Mouse (Mus musculus) adrenal gland, postnatal 36 days (tissue): Measurements from ENCODE around the gene Dlg4. TPM values are rescaled to one million over a fixed set of nuclear protein-coding genes. Genes with fewer than 3 reads are reported as not detected.
A peak's percentile ranks its signal among the peaks of the same experiment; 100 is the strongest.
"Not testable (repeated sequence)": the region's sequence is repeated elsewhere in the genome, so short reads cannot be mapped to it uniquely, and the experiment has no call there.

Source experiments
- DNase-seq, 2 experiments: peaks; one replicate each; pipeline ENCODE4 v3.0.0; 2021; ENCODE audit warnings: mixed read lengths in 1 of 2
- total RNA-seq, 2 experiments: library from RNA; stranded (reverse); gene quantifications; 2 replicates each; pipeline ENCODE4 v1.2.3; 2021

The Dlg4 gene
- total RNA-seq, 2 experiments from 2014 or later: 27.4 to 40.4 TPM

DNA sequence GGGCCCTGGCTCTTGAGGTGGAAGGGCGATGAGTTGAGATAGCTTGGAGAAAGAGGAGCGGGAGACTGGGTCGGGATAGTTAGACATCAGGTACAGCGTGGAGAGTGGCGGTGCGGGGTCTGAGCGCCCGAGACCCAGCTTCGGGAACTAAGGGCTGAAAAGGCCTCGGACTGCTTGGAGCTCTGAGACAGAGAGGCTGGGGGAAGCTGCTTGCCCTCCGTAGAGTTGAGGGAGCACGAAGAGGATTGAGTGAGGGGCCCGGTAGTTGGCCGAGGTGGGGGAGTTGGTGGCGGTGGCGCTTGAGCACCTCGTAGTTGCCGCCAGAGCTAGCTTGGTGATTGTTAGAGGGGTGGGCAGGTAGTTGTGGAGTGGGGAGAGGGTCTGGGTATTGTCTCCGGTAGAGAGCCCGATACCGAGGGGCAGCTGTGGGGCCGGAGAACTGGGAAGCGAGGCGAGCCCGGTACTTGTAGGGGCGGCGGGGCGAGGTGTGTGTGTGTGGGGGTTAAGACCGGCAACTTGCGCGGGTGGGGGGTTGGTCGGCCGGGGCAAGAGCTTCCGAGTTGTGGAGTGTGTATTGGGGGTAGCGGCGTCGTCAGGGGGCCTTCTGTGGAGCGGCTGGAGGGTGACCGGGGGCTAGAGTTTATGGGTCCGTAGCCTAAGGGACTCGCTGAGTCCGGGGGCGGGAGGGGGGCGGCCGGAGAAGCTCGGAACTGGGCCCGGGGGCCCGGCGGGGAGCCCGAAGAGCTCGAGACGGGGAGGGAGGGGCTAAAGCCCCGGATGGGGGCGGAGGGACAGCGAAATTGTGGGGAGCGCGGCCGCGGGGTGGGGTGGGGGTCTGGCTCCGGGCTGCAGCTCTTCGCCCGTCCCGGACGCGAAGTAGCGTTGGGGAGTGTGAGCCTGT lies 20.3 kb upstream of the Dlg4 start:
- DNase-seq: peak; percentile 74 to 86

DNA sequence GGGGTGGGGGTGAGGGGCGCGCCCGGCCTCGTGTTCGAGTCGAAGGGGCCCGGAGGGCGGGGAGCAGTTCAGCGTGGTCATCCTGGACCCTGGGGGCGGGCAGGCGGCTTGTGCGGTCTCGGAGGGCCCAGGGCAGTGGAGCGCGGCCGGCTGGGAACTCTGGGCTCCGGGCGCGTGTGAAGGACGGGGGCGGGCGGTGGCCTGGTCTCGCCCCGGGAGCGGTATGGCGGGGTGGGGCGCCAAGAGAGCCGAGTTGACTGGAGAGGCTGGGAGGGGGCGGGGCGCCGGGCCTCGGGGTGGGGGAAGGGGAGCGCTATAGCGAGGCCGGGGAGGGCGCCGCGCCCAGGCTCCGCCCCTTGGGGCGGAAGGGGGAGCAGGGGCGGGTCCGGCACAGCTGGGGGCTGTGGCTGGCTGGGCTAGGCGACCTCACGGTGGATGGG lies 19.7 kb upstream of the Dlg4 start:
- peak; percentile 95 to 98 for DNase-seq

DNA sequence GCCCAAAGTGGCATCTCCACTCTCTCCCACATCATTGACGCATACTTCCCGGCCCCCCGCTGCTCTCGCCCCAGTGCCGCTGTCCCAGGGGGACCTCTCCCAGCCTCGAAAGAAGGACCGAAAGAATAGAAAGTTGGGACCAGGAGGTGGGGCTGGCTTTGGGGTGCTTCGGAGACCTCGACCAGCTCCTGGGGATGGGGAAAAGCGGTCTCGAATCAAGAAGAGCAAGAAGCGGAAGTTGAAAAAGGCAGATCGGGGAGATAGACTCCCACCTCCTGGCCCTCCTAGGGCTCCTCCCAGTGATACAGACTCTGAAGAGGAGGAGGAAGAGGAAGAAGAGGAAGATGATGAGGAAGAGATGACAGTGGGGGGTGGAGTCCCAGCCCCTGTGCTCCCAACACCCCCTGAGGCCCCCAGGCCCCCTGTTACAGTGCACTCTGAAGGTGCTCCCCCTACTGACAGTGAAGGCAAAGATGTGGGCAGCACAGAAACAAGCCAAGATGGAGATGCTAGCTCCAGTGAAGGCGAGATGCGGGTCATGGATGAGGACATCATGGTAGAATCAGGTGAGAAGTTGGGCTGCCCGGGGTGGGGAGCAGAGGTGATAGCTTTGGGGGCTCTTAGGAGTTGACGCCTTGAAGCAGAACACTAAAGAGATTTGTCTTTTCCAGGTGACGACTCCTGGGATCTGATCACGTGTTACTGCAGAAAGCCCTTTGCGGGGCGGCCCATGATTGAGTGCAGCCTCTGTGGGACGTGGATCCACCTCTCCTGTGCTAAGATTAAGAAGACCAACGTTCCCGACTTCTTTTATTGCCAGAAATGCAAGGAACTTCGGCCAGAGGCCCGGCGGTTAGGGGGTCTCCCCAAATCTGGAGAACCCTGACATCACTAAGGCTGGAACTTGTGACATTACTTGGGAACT lies 17.9 kb upstream of the Dlg4 start:
- DNase-seq: no peak

DNA sequence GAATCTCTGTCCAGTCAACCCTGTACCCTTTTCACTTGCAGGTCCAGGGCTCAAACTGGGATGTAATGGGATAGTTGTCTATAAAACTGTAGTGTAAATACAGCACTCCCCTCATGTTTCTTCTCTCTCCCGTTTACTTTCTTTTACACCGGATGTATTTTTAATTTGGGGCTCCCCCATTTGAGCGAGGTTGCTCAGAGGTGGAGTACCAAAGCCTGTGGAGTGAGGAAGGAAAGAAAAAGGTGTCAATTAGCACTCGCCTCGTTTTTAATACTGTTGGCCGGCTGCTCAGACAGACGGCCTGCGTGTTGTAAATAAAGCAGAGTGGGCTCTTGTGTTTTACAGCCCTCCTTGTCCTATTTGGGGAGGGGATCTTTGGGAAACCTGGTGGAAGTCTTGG lies 17.1 kb upstream of the Dlg4 start:
- DNase-seq: no peak

DNA sequence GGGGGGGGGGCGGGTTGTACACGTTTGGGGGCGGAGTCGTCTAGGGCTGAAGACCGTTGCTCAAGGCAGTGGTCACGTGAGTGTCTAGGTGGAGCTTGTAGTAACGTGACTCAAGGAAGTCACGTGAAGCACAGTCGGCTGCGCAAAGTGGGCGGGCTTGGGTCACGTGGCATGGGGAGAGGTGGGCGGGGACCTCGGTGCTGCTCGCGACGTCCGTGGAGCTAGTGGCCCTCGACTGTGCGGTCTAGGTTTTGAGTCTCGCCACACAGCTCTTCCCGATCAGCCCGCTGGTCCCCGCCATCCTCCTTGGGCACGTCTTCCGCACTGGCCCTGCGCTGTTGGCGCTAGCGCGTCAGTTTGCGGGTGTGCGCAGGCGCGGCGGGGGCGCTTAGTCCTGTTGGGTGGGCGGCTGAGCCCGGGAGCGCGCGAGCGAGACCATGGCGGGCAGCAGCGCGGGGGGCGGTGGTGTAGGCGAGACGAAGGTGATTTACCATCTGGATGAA lies 16.3 kb upstream of the Dlg4 start, which contains the start of gene Dvl2:
Gene Dvl2, plus strand, starts transcription at position 200 of the 503 bp plus-strand sequence.
- peak; percentile 93 for DNase-seq

DNA sequence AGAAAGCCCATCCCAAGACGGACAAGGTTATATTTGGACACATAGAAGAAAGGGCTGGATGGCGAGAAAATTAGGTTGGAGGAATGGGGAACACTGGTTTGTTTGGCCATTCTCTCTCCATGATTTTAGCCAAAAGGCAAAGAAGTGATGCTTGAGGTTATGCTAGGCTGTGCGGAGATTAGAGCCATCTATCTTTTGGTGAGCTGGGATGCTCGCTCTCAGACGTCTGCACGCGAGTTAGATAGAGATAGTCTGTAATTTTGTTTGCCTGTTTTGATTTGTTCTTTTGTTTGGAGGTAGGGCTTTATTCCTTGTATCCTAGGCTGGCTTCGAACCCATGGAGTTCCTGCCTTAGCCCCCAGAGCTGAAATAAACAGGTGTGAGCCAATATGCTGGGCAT lies 15.6 kb upstream of the Dlg4 start:
- no peak for DNase-seq

DNA sequence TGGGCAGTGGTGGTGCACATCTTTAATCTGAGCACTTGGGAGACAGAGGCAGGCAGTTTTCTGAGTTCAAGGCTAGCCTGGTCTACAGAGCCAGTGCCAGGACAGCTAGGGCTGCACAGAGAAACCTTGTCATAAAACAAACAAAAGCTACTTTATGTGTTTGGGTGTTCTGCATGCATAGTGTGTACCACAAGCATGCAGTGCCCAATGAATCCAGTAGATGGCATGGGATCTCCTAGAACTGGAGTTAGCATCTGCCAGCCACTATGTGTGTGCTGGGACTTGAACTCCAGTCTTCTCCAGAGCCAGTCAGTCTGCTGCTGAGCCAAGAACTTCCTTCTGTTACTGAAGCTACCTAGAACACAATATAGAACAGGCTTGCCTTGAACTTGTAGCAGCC lies 14.9 kb upstream of the Dlg4 start:
- peak in 1 of 2 experiments; percentile 51 for DNase-seq

DNA sequence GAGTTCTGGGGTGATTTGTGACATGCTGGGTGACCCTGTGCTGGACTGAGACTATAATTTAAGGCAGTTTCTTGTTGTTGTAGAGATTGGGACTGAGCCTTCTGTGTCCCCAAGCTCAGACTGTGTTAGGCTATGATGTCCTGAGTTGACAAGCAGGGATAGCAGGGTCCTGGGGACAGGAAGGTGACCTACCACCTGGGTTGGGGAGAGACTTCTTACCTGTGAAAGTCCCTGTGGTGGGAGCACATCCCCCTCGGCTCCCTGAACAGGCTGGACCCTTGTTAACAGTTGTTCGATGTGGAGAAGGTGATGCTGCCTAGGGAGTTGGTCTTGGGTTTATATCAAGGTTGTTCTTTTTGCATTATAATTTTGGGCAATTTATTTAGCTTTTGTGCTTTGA lies 14.3 kb upstream of the Dlg4 start:
- DNase-seq: no peak

DNA sequence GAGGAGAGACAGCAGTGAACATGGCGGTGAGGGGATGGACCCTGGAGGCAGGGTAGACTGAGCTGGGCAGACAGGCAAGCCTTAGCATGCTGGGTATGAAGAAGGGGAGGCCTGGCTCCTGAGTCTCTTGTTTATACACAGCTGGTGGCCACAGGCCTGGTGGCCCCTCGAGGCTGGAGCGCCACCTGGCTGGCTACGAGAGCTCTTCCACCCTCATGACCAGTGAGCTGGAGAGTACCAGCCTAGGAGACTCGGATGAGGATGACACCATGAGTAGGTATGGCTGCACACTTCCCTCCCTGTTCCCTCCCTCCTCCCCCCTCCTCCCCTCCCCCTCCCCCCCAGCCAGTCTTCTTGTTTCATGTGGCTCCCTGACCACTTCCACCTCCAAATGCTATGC lies 11.2 kb upstream of the Dlg4 start:
- DNase-seq: no peak

DNA sequence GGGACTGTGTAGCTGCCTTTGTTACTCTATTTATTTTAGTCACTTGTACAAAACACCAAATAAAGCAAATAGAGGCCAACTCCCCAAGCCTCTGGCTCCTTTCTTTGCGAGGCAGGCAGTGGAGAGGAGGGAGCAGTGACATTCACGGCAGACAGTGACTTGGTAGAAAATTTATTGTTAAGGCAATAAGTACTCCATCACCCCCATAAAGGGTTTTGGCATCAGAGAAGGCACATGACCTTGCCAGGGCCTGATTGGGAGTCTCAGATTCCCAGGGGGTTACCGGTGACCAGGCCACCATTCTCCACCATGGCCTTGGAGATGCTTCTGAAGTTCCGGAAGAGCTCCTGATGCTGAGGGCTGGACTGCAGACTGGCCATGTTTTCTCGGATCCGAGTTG lies 6.7 kb upstream of the Dlg4 start:
- peak in 1 of 2 experiments; percentile 39 for DNase-seq

DNA sequence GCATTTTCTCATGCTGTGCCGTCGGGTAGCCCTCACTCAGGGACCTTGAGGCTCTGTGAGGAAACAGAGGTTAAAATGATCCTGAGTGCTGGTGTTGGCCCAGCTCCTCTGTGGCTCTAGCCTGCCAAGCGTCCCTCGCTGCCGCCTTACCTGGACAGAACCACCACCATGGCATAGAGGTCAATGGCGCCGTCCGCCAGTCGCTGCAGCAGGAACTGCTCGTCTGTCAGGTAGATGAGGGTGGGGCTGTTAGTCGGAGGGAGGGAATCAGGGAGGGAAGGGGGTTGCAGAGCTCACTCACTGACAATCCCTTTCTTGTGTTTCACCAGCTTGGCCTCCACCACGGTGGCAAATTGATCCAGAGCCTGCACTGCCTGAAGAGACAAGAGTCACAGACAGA lies 6.2 kb upstream of the Dlg4 start:
- no peak for DNase-seq

DNA sequence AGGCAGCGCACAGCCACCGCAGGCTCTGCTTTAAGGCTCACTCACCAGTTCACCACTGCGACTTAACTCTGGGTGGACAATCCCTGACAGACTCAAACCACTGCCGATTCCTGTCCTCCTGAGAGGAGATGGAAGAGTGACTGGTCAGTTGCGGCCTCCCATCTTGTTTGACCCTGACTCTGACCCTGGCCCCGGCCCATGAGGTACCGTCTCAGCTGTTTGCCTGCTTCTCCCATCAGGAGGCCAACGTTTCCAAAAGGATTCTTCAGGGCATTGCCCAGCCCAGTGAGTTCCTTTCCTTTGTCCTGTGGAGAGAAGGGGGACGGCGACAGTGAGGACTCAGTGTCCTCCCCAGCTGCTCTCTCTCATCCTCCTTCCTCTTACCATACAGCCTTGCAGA lies 5.8 kb upstream of the Dlg4 start:
- no peak for DNase-seq

DNA sequence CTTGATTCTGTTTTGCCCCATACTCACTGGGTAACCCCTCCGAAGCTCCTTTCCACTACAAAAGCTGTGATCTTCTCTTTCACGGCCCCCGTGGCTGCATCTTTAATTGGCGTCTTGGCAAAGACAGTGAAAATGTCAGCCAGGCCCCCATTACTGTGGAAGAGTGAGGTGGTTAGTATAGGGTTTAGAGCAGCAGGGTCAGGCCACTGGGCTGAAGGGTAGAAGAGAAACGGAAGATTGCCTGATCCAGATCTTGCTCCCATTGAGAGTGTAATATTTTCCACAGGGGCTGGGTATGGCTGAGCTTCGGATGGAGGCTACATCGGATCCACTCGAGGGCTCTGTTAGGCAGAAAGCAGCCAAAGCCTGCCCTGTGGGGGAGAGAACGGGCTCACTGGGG lies 3.8 kb upstream of the Dlg4 start:
- no peak for DNase-seq

DNA sequence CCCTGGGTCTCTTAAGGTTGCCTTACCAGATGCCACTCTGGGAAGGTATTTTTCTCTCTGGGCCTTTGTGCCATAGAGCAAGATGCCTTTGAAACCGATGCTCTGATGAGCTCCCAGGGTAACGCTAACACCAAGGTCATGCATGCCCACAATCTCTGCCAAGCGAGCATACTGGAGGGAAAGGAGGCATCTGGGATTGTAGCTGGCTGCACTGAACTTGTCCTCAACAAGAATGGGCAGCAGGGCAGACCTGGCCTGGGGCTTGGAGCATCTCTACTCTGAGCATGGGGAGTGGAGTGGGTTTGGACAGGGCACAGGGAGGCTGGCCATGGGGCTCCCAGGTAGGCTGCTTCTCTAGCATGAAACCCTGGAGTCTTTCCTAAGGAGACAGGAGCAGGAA lies 3.3 kb upstream of the Dlg4 start:
- no peak for DNase-seq

DNA sequence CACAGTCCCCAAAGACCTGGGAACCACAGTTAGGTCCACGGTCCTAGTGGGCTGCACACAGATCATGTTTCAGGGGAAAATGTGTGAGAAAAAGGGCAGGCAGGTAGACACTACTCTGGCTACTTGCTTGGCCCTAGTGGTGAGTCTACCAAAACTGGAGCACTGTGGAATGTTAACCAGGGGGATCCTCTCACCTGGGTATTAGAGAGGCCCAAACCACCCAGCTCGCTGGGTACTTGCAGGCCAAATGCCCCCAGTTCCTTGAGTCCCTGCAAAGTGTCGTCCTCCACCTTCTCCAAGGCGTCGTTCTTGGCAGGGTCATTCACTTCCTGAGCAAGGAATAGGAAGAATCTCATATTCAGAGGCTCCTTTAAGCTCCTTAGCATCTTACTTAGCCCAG lies 2.7 kb upstream of the Dlg4 start:
- DNase-seq: no peak

DNA sequence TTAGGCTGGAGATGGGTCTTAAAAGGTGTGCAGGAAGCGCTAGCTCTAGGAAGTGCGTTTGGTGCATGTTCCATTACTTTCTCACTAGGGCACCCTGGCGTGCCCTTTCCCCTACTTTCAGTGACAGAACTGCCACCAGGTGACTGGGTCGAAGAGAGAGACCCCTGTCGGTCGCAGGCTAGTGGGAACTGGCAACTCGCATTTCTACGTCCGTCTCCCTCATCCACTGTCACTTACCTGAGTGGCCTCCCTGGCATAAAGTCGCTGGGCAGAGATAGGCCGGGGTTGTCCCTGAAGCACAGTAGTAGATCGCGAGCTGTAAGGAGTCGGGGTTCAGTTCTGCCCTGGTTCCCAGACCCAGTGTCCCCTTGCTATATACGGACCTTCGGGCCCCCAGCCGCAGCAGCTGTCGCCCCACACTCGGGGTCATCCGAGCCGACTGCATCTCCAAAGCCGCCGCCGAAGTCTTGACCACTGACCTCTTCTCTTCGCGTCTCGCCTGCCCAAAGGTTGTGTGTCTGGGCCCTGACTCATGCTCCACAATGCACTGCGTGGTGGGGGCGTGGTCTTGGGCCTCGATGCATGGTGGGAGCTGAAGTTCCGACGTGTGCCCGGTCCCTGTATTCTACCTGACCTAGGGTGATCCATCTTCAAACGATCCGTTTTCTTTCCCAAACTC lies 1.7 kb upstream of the Dlg4 start, which contains the start of gene Acadvl:
Gene Acadvl, minus strand, starts transcription at position 532 of the 679 bp plus-strand sequence.
- peak; percentile 95 to 96 for DNase-seq

DNA sequence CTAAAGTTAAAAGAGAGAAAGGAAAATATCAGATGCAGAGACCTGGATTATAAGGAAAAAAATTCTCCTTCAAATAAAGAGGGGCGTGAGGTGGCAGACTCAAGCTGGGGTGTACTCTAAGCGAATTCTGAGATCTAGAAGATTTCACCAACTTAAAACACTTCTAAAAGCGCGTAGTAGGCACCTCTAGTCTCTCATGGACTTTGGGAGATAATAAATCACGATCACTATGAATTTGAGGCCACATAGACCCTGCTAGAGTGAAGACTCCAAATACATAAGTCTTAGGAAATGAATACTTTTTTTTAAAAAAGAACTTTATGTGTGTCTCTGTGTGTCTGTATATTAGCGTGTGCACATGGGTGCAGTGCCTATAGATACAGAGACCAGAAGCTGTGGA lies 1.1 kb upstream of the Dlg4 start:
- no peak for DNase-seq

DNA sequence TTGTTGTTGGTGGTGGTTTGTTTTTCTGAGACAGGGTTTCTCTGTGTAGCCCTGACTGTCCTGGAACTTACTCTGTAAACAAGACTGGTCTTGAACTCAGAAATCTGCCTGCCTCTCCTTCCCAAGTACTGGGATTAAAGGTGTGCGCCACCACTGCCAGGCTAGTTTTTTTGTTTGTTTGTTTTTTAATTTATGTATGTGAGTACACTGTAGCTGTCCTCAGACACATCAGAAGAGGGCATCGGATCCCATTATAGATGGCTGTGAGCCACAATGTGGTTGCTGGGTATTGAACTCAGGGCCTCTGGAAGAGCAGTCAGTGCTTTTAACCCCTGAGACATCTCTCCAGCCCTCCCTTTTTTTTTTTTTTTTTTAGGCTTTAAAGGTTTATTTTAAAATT lies 565 bp upstream of the Dlg4 start:
- DNase-seq: not testable (repeated sequence)

DNA sequence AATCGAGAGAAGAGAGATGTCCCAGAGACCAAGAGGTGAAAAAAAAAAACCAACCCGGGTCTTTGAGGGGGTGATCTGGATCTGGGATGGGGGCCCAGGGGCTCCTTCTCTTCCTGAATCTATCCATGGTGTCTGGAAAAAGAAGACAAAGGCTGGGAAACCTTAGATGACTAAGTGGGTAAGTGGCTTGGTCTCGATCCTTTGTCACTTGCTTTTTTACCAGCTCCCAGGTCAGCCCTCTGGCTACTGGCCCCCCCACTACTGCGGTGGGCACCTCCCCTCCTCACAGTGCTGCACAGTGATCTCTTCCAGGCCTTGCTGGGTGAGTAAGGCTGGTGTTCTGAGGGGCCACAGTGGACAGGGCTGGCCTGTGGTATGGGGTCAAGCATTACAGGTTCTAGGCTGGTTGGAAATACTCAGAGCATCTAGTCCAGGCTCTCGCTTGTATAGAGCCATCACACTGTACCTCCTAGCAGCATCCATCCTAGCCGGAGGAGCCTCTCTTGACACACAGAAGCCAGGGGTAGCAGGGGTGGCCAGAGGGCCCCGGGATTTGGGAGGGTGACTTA lies 541 bp downstream of the Dlg4 start:
- no peak for DNase-seq

DNA sequence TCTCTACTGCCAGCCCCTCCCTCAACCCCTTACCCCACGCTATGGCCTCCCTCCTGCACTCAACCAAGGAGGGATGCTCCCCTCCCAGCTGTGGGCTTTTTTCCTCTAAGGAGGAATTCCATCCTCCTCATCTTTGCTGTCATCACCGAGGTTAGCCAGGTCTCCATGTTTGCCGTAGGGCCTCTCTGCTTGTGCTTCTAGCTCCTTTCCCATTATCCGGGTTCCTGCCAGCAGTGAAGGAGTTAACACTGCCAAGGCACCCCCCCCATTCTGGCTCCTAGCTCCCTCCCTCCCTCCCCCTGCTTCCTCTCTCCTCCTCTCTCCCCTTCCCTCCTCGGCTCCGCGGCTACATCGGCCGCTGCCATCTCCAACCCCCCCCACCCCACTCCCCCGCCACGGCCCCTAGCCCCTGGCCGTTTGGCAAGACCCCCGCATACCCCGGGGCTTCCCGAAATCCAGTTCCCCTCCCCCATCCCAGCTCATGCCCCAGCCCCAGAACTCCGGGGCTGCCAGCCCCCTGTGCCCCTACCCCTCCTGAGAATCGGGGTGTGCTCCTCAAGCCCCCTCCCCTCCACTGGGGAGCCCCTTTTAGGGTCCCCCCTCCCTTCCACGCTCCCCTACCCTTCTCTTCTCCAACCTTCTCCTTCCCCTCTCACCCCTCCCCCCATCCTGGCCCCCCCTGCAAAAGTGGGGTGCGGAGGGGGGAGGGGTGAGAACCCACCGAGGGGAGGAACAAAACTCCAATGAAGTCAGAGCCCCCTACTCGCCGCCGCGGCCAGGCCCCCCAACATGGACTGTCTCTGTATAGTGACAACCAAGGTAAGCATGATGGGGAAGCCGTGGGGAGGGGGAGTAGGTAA lies 1.6 kb downstream of the Dlg4 start:
- peak in 1 of 2 experiments; percentile 70 for DNase-seq
